Mouse (Mus musculus) E14TG2a.4 (cell line): ENCODE measurements at regions not wholly inside any gene's neighbourhood (a gene's known extent, or its start where the extent isn't known, plus 50 kb on each side); places are given as distances from the start of the nearest gene placed in this dataset.
"Not testable (repeated sequence)": the region's sequence is repeated elsewhere in the genome, so short reads cannot be mapped to it uniquely, and the experiment has no call there.

ENCODE experiments used
- H3K27me3 ChIP-seq: 2 replicates; pipeline ENCODE4 v1.6.1; 2014; ENCODE audit warnings: low read length, control low read depth; ENCODE audit not compliant: insufficient read depth
- H3K36me3 ChIP-seq: 2 replicates; pipeline ENCODE4 v1.6.1; 2014; ENCODE audit warnings: low read length, control low read depth; ENCODE audit not compliant: insufficient read depth
- H3K4me1 ChIP-seq: replicated peaks from 2 replicates; pipeline ENCODE4 v1.6.1; 2014; ENCODE audit warnings: low read depth, low read length, control low read depth
- H3K4me3 ChIP-seq: replicated peaks from 2 replicates; pipeline ENCODE4 v1.5.1; 2014; ENCODE audit warnings: mild to moderate bottlenecking, low read length
- H3K9me3 ChIP-seq: 2 replicates; pipeline ENCODE4 v1.6.1; 2014; ENCODE audit warnings: low read length, control low read depth
- CTCF ChIP-seq: conservative IDR thresholded peaks from 2 replicates; pipeline ENCODE4 v1.5.1; 2014; ENCODE audit warnings: low read length
- NANOG ChIP-seq: IDR thresholded peaks from 2 replicates; pipeline ENCODE4 v1.6.1; 2014; ENCODE audit warnings: borderline replicate concordance, low read length, mixed read lengths
- POU5F1 ChIP-seq: IDR thresholded peaks from 2 replicates; pipeline ENCODE4 v1.6.1; 2014; ENCODE audit warnings: low read length, borderline replicate concordance

- TF ChIP-seq CTCF (no peak), NANOG (no peak), POU5F1 (no peak)
- no peaks in the 10 kb centered on the region for H3K9me3 ChIP-seq
- no peaks in the 10 kb centered on the region for H3K27me3 ChIP-seq
- H3K4me3 ChIP-seq, result no peak overlapping the region
- H3K36me3 ChIP-seq, result no peaks in the 10 kb centered on the region
- no peaks in the 10 kb centered on the region for H3K4me1 ChIP-seq
These were observed 68.4 kb upstream of the Pou1f1 start for GRCm38 (mm10) chr16:65451885-65452284.

- H3K4me1 ChIP-seq, H3K9me3 ChIP-seq, H3K27me3 ChIP-seq, H3K36me3 ChIP-seq, H3K4me3 ChIP-seq: not testable (repeated sequence)
These were observed 63.4 kb upstream of the Pou1f1 start for GRCm38 (mm10) chr16:65456948-65457347.

GRCm38 (mm10) chr16:65458234-65458633, 62.1 kb upstream of the Pou1f1 start:
- TF ChIP-seq POU5F1 (no peak), CTCF (no peak), NANOG (no peak)
- Histone ChIP-seq H3K36me3 (no peaks in the 10 kb centered on the region), H3K4me3 (no peak overlapping the region), H3K9me3 (no peaks in the 10 kb centered on the region), H3K27me3 (no peaks in the 10 kb centered on the region), H3K4me1 (no peaks in the 10 kb centered on the region)

GRCm38 (mm10) chr16:65469681-65470080, 50.6 kb upstream of the Pou1f1 start:
- Histone ChIP-seq H3K9me3 (no peaks in the 10 kb centered on the region), H3K4me3 (no peak overlapping the region), H3K36me3 (no peaks in the 10 kb centered on the region), H3K27me3 (no peaks in the 10 kb centered on the region), H3K4me1 (no peaks in the 10 kb centered on the region)
- no peak for TF ChIP-seq POU5F1
- no peak for TF ChIP-seq CTCF
- TF ChIP-seq NANOG, result no peak
